Mouse (Mus musculus) ES-CJ7 (cell line): ENCODE measurements around the gene Ddx21.
A peak's percentile ranks its signal among the peaks of the same experiment; 100 is the strongest.
"Not testable (repeated sequence)": the region's sequence is repeated elsewhere in the genome, so short reads cannot be mapped to it uniquely, and the experiment has no call there.

Source experiments
- DNase-seq: peaks from one replicate; pipeline ENCODE4 v3.0.0; 2011; ENCODE audit warnings: low read depth, low spot score

Gene Ddx21

DNA sequence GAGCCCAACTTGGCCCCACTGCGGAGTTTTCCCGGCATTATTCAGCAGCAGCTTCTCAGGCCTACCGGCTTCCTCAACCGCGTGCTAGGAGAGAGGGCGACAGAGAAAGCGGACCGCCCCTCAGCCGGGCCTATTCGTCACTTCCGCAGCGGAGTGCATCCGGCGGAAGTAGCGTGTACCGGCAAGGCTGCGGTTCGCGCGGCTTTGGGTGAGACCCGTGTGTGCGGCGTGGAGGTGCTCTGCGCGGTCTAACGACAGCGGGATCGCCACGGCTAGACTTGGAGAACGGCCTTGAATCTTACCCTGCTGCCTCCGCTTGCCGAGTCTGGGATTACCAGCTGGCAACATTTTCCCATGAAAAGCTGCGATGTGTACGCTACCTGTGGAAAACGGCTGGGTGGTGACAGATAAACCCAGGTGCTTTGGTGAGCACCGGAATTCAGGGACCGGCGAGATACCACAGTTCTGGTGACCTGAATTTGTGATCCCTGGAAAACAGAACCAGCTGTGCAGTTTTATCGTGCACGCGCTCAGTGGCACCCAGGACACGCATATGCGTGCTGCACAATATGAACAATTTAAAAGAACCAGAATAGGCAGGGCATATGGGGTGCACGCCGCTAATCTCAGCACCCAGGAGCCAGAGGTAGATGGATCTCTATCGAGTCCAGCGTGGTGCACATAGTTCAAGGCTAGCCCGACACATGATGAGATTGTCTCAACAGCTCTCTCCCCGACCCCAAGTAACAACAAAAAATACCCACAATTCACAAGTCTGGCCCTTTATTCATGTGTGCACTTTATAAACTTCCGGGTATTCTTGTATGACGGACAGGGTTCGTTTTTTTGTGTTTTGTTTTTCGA is at the start of gene Ddx21:
Gene Ddx21, minus strand, starts transcription at position 105 of the 864 bp plus-strand sequence.
- DNase-seq: peak; percentile 94

DNA sequence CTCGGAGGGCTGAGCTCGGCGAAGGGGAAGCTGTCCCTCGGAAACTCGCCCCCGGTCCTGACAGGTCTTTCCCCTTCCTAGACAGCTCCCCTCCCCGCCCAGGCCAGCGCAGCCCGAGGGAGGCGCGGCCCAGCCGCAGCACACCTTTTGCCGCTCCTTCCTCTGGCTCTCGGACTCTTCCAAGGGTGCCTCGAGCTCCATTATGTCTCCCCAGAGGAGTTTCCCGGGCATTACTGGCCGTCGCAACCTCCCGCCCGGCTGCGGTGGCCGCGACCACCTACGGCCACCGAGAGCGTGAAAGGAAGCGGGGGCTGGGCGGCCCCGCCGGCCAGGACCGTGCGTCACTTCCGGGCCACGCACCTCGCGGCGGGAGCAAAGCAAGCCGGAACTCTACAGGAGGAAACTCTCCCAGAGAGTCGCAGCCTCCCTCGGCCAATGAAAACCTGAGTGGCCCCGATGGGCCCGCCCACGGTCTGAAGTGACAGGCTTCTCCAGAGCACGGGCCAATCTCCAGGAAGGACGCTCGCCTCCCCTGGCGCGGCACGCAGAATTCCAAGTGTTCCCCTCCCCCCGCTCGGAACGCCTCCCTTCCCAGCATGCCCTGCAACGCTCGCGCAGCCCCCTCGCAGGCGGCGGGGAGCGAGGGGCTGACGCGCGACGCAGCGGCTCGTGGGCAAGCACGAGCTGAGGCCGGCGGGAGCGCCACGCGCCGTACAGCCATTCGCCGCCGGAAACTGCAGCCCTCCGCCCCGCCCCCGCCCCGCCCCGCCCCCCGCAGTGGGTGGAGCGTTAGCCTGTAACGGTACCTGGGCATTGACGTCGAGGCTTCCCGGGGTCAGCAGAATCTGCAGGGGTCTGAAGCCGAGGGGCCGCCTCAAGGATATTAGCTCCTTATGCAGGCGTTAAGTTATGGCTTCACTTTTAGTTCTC is 49.1 kb upstream of the Ddx21 start, which contains the start of gene Ddx50:
Gene Ddx50, minus strand, starts transcription at position 338 of the 930 bp plus-strand sequence.
- peak; percentile 99 for DNase-seq

DNA sequence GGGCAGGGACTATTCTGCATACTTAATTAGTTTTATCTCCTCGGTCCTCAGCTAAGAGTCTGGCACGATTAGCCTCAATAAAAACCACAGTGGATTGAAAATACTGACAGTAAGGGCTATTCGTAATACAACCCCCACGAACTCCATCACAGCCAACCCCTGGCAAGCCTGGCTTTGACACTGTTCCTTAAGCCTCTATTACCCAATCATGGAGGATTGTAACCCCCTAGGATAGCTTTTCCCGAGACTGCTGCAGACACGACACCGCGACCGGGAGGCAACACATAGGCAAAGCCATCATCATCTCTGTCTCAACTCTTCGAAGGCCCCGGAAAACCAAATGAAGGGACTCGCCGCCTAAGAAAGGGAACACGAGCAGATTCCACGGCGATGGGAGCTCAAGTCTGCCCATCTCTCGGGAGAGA is 48.3 kb upstream of the Ddx21 start:
- DNase-seq: no peak

DNA sequence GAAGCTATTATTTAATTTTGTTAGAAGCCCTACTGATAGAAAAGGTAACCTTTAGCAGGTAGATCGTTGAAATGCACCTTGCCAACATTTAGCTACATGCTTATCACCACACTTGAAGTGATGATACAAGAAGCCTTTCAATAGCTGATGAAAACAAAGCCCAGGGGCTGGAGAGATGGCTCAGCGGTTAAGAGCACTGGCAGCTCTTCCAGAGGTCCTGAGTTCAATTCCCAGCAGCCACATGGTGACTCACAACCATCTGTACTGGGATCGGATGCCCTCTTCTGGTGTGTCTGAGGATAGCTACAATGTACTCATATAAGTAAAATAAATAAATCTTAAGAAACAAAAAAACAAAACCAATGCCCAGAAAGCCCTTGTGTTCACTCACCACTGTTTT is 2.1 kb upstream of the Ddx21 start:
- no peak for DNase-seq

DNA sequence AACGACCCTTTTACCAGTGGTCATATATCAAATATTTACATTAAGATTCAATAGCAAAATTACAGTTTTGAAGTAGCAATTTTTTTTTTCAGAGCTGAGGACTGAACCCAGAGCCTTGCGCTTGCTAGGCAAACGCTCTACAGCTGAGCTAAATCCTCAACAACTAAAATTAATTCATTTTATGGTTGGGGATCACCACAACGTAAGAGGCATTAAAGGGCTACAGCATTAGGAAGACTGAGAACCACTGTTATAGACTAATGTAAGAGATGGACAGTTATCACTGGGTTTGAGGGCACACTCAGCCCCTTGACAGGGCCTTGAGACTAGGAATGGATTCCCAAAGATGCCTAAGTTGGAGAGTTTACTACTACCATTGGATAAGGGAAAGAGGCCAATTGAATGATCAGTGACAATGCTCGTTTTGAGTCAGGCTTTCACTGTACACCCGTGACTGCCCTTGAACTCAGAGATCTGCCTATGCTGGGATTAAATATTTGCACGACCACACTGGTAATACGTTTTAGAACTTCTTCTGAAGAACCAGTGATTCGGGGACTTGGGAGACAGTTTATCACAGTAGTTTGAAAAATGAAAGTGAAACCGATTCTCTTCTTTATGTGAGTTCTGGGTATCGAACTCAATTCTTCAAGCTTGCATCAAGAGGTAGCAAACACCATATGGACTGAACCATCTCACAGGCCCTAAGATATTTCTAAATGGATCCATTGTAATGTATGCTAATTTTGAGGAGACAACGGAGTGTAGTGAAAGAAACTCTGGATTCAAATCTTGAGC is 1.4 kb upstream of the Ddx21 start:
- no peak for DNase-seq

DNA sequence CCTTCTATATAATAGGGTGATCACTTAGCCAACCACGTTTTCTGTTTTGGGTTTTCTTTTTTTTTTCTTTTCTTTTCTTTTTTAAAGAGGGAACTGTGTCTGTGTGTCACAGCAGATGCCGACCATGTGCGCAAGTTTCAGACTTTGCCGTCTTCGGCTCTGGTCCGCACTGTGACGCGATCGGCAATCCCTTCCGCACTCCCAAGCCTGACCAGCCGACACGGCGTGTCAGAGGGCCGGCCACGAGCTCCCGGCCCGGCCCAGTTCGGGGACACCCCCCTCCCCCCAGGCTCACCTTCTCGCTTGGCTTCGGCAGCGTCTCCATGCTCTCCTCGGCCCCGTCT is 276 bp downstream of the Ddx21 start:
- no peak for DNase-seq

DNA sequence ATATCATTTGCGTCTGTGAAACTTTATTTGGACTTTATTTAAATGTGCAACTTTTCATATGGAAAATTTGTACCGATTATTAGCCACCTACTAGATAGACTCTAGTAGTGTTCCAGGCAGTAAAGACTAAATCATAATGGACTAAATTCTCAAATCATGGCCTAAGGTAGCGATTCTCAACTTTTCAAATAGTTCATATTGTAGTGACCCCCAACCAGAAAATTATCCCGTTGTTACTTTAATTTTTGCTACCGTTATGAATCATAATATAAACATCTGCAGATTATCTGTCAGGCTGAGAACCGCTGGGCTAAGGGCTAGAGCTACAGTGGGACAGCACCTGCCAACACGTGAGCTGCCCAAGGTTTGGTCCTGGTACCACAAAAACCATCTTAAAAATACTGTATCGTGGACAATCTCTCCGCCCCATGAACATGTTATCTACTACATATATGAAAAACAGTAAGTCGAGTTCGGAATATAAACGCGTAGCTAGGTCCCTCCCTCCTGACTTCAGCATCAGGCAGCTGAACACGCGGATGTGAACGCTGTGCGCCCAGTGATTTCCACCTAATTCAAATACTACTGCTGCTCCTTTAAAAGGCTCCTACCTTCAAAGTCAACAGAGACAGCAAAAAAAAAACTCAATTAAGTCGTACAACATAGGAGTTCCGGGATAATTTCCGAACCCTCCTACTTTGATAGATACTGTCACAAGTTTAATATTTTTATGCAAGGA is 859 bp downstream of the Ddx21 start:
- DNase-seq: no peak

DNA sequence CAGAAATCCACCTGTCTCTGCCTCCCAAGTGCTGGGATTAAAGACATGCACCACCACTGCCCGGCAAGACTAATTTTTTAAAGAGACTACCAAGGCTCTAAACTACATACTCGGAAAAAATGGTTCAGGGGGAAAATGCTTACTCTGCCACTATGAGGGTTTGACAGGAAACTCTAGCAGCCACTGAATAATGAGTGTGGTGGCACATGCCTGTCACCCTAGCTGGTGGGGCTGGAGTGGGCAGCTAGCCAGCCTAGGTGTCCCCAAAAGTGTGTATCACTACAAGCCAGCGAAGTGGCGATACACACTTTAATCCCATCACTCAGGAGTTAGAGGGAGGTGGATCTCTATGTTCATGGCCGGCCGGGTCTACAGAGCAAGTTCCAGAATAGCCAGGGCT is 2.0 kb downstream of the Ddx21 start:
- DNase-seq: no peak

DNA sequence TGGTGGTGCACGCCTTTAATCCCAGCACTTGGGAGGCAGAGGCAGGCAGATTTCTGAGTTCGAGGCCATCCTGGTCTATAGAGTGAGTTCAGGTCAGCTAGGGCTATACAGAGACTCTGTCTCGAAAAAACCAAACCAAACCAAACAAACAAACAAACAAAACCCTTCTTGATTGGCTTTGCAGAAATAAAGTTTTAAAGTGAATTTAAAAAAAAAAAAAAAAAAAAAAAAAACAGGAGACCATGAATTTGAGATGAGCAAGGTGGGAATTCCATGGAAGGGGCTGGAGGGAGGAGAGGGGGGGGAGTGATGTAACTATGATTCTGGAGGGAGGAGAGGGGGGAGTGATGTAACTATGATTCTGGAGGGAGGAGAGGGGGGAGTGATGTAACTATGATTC is 2.8 kb downstream of the Ddx21 start:
- DNase-seq: not testable (repeated sequence)

DNA sequence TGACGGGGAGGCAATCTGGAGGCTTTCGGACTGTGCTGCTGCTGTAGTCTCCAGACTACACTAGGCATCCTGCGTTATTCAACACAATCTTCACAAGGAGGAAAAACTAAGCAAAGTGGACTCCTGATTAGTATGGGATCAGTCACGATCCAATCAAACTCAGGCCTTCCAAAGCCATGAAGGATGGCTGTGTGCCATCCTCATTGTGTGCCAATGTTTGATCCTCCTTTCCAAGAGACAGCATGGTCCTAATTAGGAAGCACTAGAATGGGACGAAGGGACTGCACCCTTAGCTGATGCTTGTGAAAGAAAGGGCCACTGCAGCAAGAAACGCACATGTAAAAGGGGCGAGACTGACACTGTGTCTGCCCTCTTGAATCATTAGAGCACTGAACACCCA is 9.6 kb downstream of the Ddx21 start:
- DNase-seq: no peak

DNA sequence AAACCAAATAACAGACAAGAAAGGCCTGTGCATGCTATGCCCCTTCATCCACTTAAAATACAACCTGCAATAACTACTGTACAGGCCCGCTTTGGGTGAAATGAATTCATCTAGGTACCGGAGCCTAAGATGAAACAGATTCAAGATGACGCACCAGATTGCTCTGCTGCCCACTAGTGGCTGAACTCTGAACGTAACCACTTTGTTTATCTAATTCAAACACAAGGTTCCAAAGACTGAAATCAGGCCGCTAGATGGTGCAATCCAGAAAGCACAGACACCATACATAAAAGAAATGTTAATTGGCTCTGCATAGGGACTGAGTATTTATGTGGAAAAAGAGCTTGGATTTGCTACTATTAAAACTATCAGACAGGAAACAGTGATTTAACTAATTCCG is 11.9 kb downstream of the Ddx21 start:
- DNase-seq: peak; percentile 94

DNA sequence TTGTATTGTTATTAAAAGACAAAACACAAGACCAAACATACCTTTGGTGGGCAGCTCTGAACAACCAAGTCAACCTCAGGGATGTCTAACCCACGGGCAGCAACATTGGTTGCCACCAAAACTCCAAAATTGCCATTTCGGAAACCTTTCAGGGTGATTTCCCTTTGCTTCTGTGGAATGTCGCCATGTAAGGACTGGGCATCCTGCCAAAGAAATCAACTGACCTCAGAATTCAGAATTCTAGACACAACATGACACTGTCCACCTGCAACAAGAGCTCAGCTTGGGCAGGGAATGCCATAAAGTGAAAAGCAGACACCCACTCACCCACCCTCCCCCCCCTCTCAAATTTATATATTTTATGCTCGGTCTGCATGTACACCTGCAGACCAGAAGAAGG is 13.5 kb downstream of the Ddx21 start:
- DNase-seq: no peak

DNA sequence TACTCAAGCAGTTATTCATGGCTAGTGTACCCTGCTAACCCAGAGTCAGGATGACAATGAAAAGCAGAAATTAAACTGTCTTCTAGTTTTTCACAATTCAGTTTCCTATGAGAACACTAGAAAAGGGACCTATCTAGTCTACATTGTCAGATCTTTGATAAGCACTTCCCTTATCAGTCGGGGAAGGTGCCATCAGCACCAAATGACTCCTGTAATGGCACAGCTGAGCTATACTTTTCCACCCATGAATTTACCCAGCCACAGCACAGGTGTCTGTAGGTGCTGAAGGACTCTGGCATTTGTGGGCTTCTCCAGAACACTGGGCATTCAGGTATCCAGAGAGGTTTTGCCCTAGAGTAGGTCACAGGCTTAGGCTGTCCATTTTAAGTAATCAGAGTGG is 18.8 kb downstream of the Ddx21 start:
- DNase-seq: no peak

DNA sequence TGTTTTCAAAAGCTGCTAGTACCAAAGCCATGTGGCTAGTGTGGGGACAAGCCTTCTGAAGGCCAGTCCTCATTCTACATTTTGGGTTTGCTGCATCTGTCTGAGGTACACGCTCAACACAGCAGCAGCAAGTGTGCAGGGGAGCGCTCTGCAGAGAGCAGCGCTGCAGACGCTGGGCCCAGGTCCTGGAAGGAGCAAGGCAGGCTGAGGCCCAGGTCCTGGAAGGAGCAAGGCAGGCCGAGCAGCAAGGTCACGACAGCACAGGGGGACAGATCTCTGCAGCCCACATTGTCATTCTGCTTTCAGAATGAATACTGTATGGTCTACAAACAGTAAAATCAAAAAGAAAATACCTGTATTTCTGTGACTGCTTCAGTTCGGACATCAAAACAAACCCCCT is 19.4 kb downstream of the Ddx21 start:
- DNase-seq: no peak

DNA sequence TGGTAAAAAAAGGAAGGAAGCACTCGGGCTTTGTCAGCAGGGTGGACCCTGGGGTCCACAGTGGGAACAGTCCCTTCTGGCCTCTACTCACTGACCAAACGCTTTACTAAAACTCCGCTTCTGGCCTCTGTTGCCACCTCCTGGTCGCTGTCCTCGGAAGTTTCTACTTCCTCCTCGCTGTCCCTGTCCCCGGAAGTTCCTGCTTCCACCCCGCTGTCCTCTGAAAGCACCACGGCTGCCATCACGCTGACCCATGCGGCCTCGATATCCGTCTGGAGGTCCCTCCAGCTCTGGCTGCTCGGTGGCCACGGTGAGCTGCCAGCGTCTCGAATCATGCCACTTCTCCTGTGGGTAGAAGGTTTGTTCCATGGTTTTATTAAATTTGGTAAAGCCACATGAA is 19.8 kb downstream of the Ddx21 start:
- no peak for DNase-seq

DNA sequence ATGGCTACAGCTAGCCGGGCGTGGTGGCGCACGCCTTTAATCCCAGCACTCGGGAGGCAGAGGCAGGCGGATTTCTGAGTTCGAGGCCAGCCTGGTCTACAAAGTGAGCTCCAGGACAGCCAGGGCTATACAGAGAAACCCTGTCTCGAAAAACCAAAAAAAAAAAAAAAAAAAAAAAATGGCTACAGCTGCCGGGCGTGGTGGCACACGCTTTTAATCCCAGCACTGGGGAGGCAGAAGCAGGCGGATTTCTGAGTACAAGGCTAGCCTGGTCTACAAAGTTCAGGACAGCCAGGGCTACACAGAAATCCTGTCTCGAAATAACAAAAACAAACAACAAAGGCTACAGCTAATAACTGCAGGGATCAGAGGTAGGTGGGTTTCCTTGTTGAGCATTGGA is 23.0 kb downstream of the Ddx21 start:
- not testable (repeated sequence) for DNase-seq

DNA sequence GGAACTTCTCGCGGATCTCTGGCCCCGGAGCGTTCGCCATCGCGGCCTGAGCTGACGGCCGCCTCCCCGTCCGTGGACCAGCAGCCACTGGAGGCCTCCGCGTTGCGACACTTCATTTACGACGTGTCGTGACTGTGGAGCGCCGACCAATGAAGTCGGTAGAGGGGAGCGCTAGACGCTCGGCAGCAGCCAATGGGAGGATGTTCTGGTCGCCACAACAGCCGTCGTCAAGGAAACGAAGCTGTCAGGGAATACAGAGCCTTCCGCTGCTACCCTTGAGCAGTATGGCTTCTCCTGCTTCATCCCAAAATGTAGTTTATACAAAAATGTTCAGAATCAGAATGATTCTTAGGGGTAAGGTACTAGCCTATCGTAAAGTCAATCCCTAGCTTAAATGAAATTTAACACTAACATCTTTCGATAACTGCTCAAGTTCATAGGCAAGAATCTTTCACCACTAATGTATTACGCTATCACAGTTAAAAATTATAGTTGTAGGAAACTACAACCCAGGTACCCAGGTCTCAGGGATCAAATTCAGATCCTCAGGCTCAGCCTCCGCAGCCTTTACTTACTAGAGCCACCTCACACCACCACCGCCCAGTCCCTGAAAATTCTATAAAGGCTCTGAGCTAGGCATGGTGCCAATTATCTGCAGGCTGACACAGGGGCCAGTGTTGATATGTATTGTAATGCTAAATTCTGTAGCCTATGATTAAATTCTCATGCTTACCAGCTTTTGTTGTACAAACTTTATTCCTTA is 23.6 kb downstream of the Ddx21 start, which contains the start of gene Kif1bp:
Gene Kif1bp, minus strand, starts transcription at position 120 of the 763 bp plus-strand sequence.
- DNase-seq: peak; percentile 99

DNA sequence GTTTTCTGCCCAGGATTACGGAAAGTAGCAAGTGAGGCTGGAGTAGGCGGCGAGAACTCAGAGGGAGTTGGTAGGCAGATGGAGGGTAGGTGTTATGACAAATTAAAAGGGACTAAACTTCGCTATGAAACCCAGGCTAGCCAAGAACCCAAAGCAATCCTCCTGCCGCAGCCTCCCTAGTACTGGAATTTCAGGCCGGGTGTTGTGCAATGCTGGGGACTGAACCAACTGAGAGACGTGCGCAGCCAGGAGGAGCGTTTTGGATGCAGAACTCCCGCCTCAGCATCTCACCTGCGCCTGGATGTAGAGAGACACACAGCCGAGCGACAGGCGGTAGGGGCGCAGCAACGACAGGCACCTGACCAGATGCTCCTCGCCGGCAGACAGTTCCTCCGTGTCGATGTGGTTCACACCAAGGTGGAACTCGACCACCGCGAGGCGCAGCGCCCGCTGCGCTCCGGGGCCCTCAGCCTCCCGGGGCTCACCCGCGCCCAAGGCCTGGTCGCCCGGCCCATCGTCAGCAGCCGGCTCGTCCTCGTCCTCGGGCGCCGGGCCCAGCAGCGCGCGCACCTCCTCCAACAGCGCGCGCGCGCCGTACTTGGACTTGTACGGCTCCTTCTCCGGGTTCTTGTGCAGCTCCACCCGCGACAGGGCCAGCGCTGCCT is 24.3 kb downstream of the Ddx21 start:
- DNase-seq: peak; percentile 59

DNA sequence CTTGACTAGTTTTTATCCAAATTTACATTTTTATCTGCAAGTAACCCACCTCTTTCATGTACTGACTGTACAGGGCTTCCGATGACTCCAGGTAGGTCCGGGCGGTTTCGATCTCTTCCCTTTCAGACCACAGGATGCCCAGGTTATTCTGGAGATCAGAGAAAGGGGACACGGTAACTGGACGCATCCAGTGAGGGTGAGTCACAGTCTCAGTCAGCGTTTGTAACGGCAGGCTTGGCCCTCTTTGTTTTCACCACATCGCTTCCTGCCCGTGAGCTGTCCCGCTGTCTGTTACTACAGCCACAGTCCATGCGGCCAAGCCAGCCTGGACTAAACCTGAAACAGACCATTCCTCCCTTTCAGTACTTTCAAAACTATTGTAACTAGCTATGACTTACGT is 27.1 kb downstream of the Ddx21 start:
- DNase-seq: no peak
